Mouse (Mus musculus) neural tube, embryonic 12.5 days (tissue): ENCODE results near the gene Gm16181. TPM values are rescaled to one million over a fixed set of nuclear protein-coding genes. Genes with fewer than 3 reads are reported as not detected.

ENCODE experiments used
- ATAC-seq: fragments of 200-750 bp; cut with Nextera tagmentation; 2 replicates; pipeline ENCODE4 v1.8.0; 2017; ENCODE audit warnings: low read depth, mild to moderate bottlenecking, moderate TSS enrichment, moderate library complexity; ENCODE audit not compliant: low FRiP score
- H3K27ac ChIP-seq: fragments of 300-500 bp; sonication (generic); 2 replicates; pipeline ENCODE4 v1.5.1; 2016
- H3K27me3 ChIP-seq: fragments of 300-500 bp; sonication (generic); replicated peaks from 2 replicates; pipeline ENCODE4 v1.6.1; 2016; ENCODE audit warnings: mild to moderate bottlenecking
- H3K36me3 ChIP-seq: fragments of 300-500 bp; sonication (generic); 2 replicates; pipeline ENCODE4 v1.6.1; 2016; ENCODE audit warnings: mild to moderate bottlenecking
- H3K4me1 ChIP-seq: fragments of 300-500 bp; sonication (generic); 2 replicates; pipeline ENCODE4 v1.6.1; 2016
- H3K4me2 ChIP-seq: fragments of 300-500 bp; sonication (generic); replicated peaks from 2 replicates; pipeline ENCODE4 v1.6.1; 2016; ENCODE audit warnings: mild to moderate bottlenecking
- H3K4me3 ChIP-seq: fragments of 300-500 bp; sonication (generic); 2 replicates; pipeline ENCODE4 v1.5.1; 2016
- H3K9ac ChIP-seq: fragments of 300-500 bp; sonication (generic); 2 replicates; pipeline ENCODE4 v1.6.1; 2016; ENCODE audit warnings: mild to moderate bottlenecking
- H3K9me3 ChIP-seq: fragments of 300-500 bp; sonication (generic); 2 replicates; pipeline ENCODE4 v1.6.1; 2016; ENCODE audit warnings: mild to moderate bottlenecking
- WGBS: fragments of 180-500 bp; shearing (Covaris S2); methylation state at CpG from one replicate; pipeline ENCODE4 v1.1.7; 2016; 5-methylcytosine and 5-hydroxymethylcytosine counted together
- polyA plus RNA-seq: library from polyadenylated mRNA; unstranded; fragments of >200 nt; fragmentation: Nextera tagmentation; extraction: Ambion mirVana; gene quantifications from 2 replicates; pipeline ENCODE4 v1.2.1, GENCODE M21; 2016

Gm16181 gene
- polyA plus RNA-seq, 1 experiment from 2014 or later: not detected

- no peak within 1 kb of the TSS for H3K4me3 ChIP-seq
- no peak within 1 kb of the TSS for H3K9ac ChIP-seq
- H3K27ac ChIP-seq: no peak within 1 kb of the TSS
- no peak within 1 kb of the TSS for H3K4me2 ChIP-seq
- H3K4me1 ChIP-seq: peaks cover 5% of the 10 kb centered on the region; the same call in 1 of the 2 replicates
- H3K36me3 ChIP-seq: no peaks in the 10 kb centered on the region
- no peaks in the 10 kb centered on the region for H3K9me3 ChIP-seq
- no peaks in the 10 kb centered on the region for H3K27me3 ChIP-seq
- ATAC-seq: no peak
- 81% methylated on average over 7 of the region's 7 CpGs for WGBS
Measured at GRCm38 (mm10) chr17:35187959-35188610, 32.5 kb upstream of the Gm16181 start, which contains the start of gene Lst1. Lst1 (minus strand) TSS chr17:35188439.

- H3K4me1 ChIP-seq: peaks cover 5% of the 10 kb centered on the region; the same call in 1 of the 2 replicates
- H3K4me3 ChIP-seq: no peak overlapping the region
- H3K9ac ChIP-seq: no peak overlapping the region
- H3K27me3 ChIP-seq: peaks cover under 1% of the 10 kb centered on the region; the same call in 1 of the 2 replicates
- no peaks in the 10 kb centered on the region for H3K36me3 ChIP-seq
- no peak overlapping the region for H3K27ac ChIP-seq
- no peak for ATAC-seq
- H3K4me2 ChIP-seq: no peak overlapping the region
- 76% methylated on average over 1 of the region's 1 CpGs for WGBS
- H3K9me3 ChIP-seq: no peaks in the 10 kb centered on the region
Measured at GRCm38 (mm10) chr17:35189186-35189585, 31.4 kb upstream of the Gm16181 start.

- 75% methylated on average over 4 of the region's 4 CpGs for WGBS
- no peak overlapping the region for H3K4me3 ChIP-seq
- peaks cover 9% of the 10 kb centered on the region for H3K27me3 ChIP-seq
- no peak overlapping the region for H3K9ac ChIP-seq
- no peak overlapping the region for H3K27ac ChIP-seq
- no peak overlapping the region for H3K4me2 ChIP-seq
- no peak for ATAC-seq
- no peaks in the 10 kb centered on the region for H3K9me3 ChIP-seq
- H3K4me1 ChIP-seq: peaks cover 5% of the 10 kb centered on the region; the same call in 1 of the 2 replicates
- H3K36me3 ChIP-seq: no peaks in the 10 kb centered on the region
Measured at GRCm38 (mm10) chr17:35190096-35190495, 30.5 kb upstream of the Gm16181 start.

GRCm38 (mm10) chr17:35191723-35192122 lies 28.9 kb upstream of the Gm16181 start:
- Histone ChIP-seq H3K4me3 (no peak overlapping the region), H3K4me1 (peaks cover 9% of the 10 kb centered on the region), H3K4me2 (no peak overlapping the region), H3K27ac (no peak overlapping the region), H3K9ac (no peak overlapping the region), H3K9me3 (no peaks in the 10 kb centered on the region), H3K36me3 (no peaks in the 10 kb centered on the region), H3K27me3 (peaks cover 26% of the 10 kb centered on the region)
- WGBS: 71% methylated on average over 2 of the region's 2 CpGs
- no peak for ATAC-seq

GRCm38 (mm10) chr17:35192924-35193323 lies 27.7 kb upstream of the Gm16181 start:
- H3K36me3 ChIP-seq: no peaks in the 10 kb centered on the region
- no peak for ATAC-seq
- no peak overlapping the region for H3K4me3 ChIP-seq
- 91% methylated on average over 5 of the region's 5 CpGs for WGBS
- H3K4me1 ChIP-seq: peaks cover 9% of the 10 kb centered on the region
- H3K27me3 ChIP-seq: peaks cover 31% of the 10 kb centered on the region
- H3K27ac ChIP-seq: no peak overlapping the region
- no peaks in the 10 kb centered on the region for H3K9me3 ChIP-seq
- no peak overlapping the region for H3K9ac ChIP-seq
- H3K4me2 ChIP-seq: no peak overlapping the region

GRCm38 (mm10) chr17:35193881-35194843 lies 26.5 kb upstream of the Gm16181 start, which contains the start of gene Ltb:
Ltb (plus strand) TSS chr17:35194439.
- peaks cover 31% of the 10 kb centered on the region for H3K27me3 ChIP-seq
- no peaks in the 10 kb centered on the region for H3K36me3 ChIP-seq
- no peak within 1 kb of the TSS for H3K27ac ChIP-seq
- H3K9me3 ChIP-seq: no peaks in the 10 kb centered on the region
- peak within 1 kb of the TSS; percentile 71 for H3K4me2 ChIP-seq
- 71% methylated on average over 28 of the region's 28 CpGs for WGBS
- H3K4me3 ChIP-seq: peak within 1 kb of the TSS; percentile 36; the same call in 1 of the 2 replicates
- H3K9ac ChIP-seq: no peak within 1 kb of the TSS
- peaks cover 9% of the 10 kb centered on the region for H3K4me1 ChIP-seq
- no peak for ATAC-seq

GRCm38 (mm10) chr17:35194844-35195630 lies 25.6 kb upstream of the Gm16181 start:
- no peak for ATAC-seq
- peak overlapping the region; percentile 36 for H3K4me3 ChIP-seq
- peaks cover 34% of the 10 kb centered on the region for H3K27me3 ChIP-seq
- 0 out of 2 replicates have a peak overlapping the region, but pooled peaks have one; percentile 35 for H3K9ac ChIP-seq
- peaks cover 9% of the 10 kb centered on the region for H3K4me1 ChIP-seq
- H3K36me3 ChIP-seq: no peaks in the 10 kb centered on the region
- no peak overlapping the region for H3K27ac ChIP-seq
- WGBS: 48% methylated on average over 19 of the region's 19 CpGs
- H3K9me3 ChIP-seq: no peaks in the 10 kb centered on the region
- H3K4me2 ChIP-seq: peak overlapping the region; percentile 71

GRCm38 (mm10) chr17:35195631-35196320 lies 24.9 kb upstream of the Gm16181 start:
- Histone ChIP-seq H3K27ac (no peak overlapping the region), H3K9me3 (no peaks in the 10 kb centered on the region), H3K9ac (0 out of 2 replicates have a peak overlapping the region, but pooled peaks have one; percentile 35), H3K4me3 (peak overlapping the region; percentile 36), H3K27me3 (peaks cover 37% of the 10 kb centered on the region), H3K36me3 (no peaks in the 10 kb centered on the region), H3K4me2 (peak overlapping the region; percentile 71), H3K4me1 (peaks cover 9% of the 10 kb centered on the region)
- peak; percentile 74; the same call in 1 of the 2 replicates for ATAC-seq
- WGBS: 2% methylated on average over 66 of the region's 66 CpGs

- Histone ChIP-seq H3K4me3 (peak overlapping the region; percentile 36), H3K4me2 (peak overlapping the region; percentile 71), H3K9ac (no peak overlapping the region), H3K27me3 (peaks cover 37% of the 10 kb centered on the region), H3K4me1 (peaks cover 9% of the 10 kb centered on the region), H3K27ac (no peak overlapping the region), H3K36me3 (no peaks in the 10 kb centered on the region), H3K9me3 (no peaks in the 10 kb centered on the region)
- no peak for ATAC-seq
- WGBS: 31% methylated on average over 9 of the region's 9 CpGs
Measured at GRCm38 (mm10) chr17:35196321-35196641, 24.4 kb upstream of the Gm16181 start.

GRCm38 (mm10) chr17:35197126-35197525 lies 23.5 kb upstream of the Gm16181 start:
- Histone ChIP-seq H3K27me3 (peaks cover 41% of the 10 kb centered on the region), H3K36me3 (no peaks in the 10 kb centered on the region), H3K9me3 (no peaks in the 10 kb centered on the region), H3K4me1 (peaks cover 9% of the 10 kb centered on the region), H3K4me2 (no peak overlapping the region), H3K9ac (no peak overlapping the region), H3K4me3 (no peak overlapping the region), H3K27ac (no peak overlapping the region)
- WGBS: 59% methylated on average over 6 of the region's 6 CpGs
- ATAC-seq: no peak

- WGBS: 70% methylated on average over 7 of the region's 7 CpGs
- Histone ChIP-seq H3K4me1 (peaks cover 9% of the 10 kb centered on the region), H3K4me3 (no peak overlapping the region), H3K27ac (no peak overlapping the region), H3K4me2 (no peak overlapping the region), H3K9me3 (no peaks in the 10 kb centered on the region), H3K36me3 (no peaks in the 10 kb centered on the region), H3K9ac (no peak overlapping the region), H3K27me3 (peaks cover 44% of the 10 kb centered on the region)
- no peak for ATAC-seq
Measured at GRCm38 (mm10) chr17:35198029-35198428, 22.6 kb upstream of the Gm16181 start.
